Mouse (Mus musculus) MEL (cell line): ENCODE data around the gene Crk. TPM values are rescaled to one million over a fixed set of nuclear protein-coding genes. Genes with fewer than 3 reads are reported as not detected.

Source experiments
- DNase-seq: peaks from one replicate; pipeline ENCODE4 v3.0.0; 2011; ENCODE audit warnings: low read depth, low spot score
- H3K27ac ChIP-seq: 2 replicates; pipeline ENCODE4 v1.5.1; 2012; ENCODE audit warnings: low read depth, mild to moderate bottlenecking, control low read depth, low read length, moderate library complexity; ENCODE audit not compliant: control insufficient read depth
- H3K27me3 ChIP-seq, 2 experiments: fragments of 150-350 bp in 1 of 2; sonication (generic) in 1 of 2; 2 replicates each; pipeline ENCODE4 v1.6.1; 2012; ENCODE audit warnings: low read length in 2 of 2, mild to moderate bottlenecking in 2 of 2, improper control_type of control experiment in 1 of 2, moderate library complexity in 1 of 2; ENCODE audit not compliant: insufficient read depth in 2 of 2, control insufficient read depth in 1 of 2
- H3K36me3 ChIP-seq, 2 experiments: 2 replicates each; pipeline ENCODE4 v1.6.1; 2012 to 2014; ENCODE audit warnings: low read length in 2 of 2, improper control_type of control experiment in 1 of 2, inconsistent platforms in 1 of 2, mild to moderate bottlenecking in 1 of 2; ENCODE audit not compliant: insufficient read depth in 2 of 2, control insufficient read depth in 1 of 2
- H3K4me1 ChIP-seq, 2 experiments: fragments of 150-350 bp in 1 of 2; sonication (generic) in 1 of 2; 2 replicates each; pipeline ENCODE4 v1.6.1; 2012; ENCODE audit warnings: low read length in 2 of 2, improper control_type of control experiment in 1 of 2, mild to moderate bottlenecking in 1 of 2; ENCODE audit not compliant: insufficient read depth in 2 of 2, control insufficient read depth in 1 of 2
- H3K4me3 ChIP-seq, 2 experiments: fragments of 150-350 bp in 1 of 2; sonication (generic) in 1 of 2; 2 replicates each; pipeline ENCODE4 v1.5.1; 2012; ENCODE audit warnings: low read depth in 2 of 2, low read length in 2 of 2, mild to moderate bottlenecking in 2 of 2, moderate library complexity in 2 of 2, control low read depth in 1 of 2, improper control_type of control experiment in 1 of 2; ENCODE audit not compliant: control insufficient read depth in 1 of 2, insufficient read depth in 1 of 2
- H3K79me2 ChIP-seq: 2 replicates; pipeline ENCODE4 v1.6.1; 2012; ENCODE audit warnings: mild to moderate bottlenecking, low read length, moderate library complexity; ENCODE audit not compliant: control insufficient read depth, poor library complexity, insufficient read depth
- H3K9ac ChIP-seq: 2 replicates; pipeline ENCODE4 v1.6.1; 2012; ENCODE audit warnings: low read depth, mild to moderate bottlenecking, control low read depth, low read length, moderate library complexity; ENCODE audit not compliant: control insufficient read depth, poor library complexity, severe bottlenecking
- H3K9me3 ChIP-seq: fragments of 150-350 bp; sonication (generic); replicated peaks from 2 replicates; pipeline ENCODE4 v1.6.1; 2012; ENCODE audit warnings: mild to moderate bottlenecking, low read length, improper control_type of control experiment, moderate library complexity; ENCODE audit not compliant: insufficient read depth
- BHLHE40 ChIP-seq: IDR thresholded peaks from 2 replicates; pipeline ENCODE4 v1.6.1; 2012; ENCODE audit warnings: low read depth, mild to moderate bottlenecking, inconsistent platforms, low read length, improper control_type of control experiment, borderline replicate concordance
- CHD1 ChIP-seq: IDR thresholded peaks from 2 replicates; pipeline ENCODE4 v1.6.1; 2012; ENCODE audit warnings: low read depth, mild to moderate bottlenecking, inconsistent platforms, low read length, improper control_type of control experiment
- CHD2 ChIP-seq: IDR thresholded peaks from 2 replicates; pipeline ENCODE4 v1.6.1; 2011; ENCODE audit warnings: low read length, improper control_type of control experiment
- CTCF ChIP-seq, 3 experiments: IDR thresholded peaks in 2 of 3; conservative IDR thresholded peaks in 1 of 3; 2 replicates each; pipeline ENCODE4 v1.5.1; 2011 to 2012; ENCODE audit warnings: low read length in 3 of 3, low read depth in 2 of 3, mild to moderate bottlenecking in 2 of 3, improper control_type of control experiment in 1 of 3, inconsistent platforms in 1 of 3, mixed read lengths in 1 of 3, moderate library complexity in 1 of 3; ENCODE audit not compliant: control insufficient read depth in 1 of 3, insufficient read depth in 1 of 3, poor library complexity in 1 of 3, severe bottlenecking in 1 of 3
- ELF1 ChIP-seq: IDR thresholded peaks from 2 replicates; pipeline ENCODE4 v1.6.1; 2014; ENCODE audit warnings: low read depth, mild to moderate bottlenecking, inconsistent platforms, low read length, improper control_type of control experiment, moderate library complexity
- EP300 ChIP-seq, 2 experiments: IDR thresholded peaks; 2 replicates each; pipeline ENCODE4 v1.6.1; 2011; ENCODE audit warnings: improper control_type of control experiment in 2 of 2, low read length in 2 of 2, low read depth in 1 of 2, mild to moderate bottlenecking in 1 of 2
- ETS1 ChIP-seq: IDR thresholded peaks from 2 replicates; pipeline ENCODE4 v1.6.1; 2012; ENCODE audit warnings: low read depth, mild to moderate bottlenecking, inconsistent platforms, low read length, improper control_type of control experiment, moderate library complexity
- MAFK ChIP-seq: IDR thresholded peaks from 2 replicates; pipeline ENCODE4 v1.6.1; 2011; ENCODE audit warnings: low read depth, mild to moderate bottlenecking, low read length, improper control_type of control experiment, borderline replicate concordance
- MAZ ChIP-seq: IDR thresholded peaks from 2 replicates; pipeline ENCODE4 v1.6.1; 2012; ENCODE audit warnings: low read depth, mild to moderate bottlenecking, inconsistent platforms, low read length, improper control_type of control experiment
- MEF2A ChIP-seq: IDR thresholded peaks from 2 replicates; pipeline ENCODE4 v1.6.1; 2014; ENCODE audit warnings: low read depth, mild to moderate bottlenecking, inconsistent platforms, low read length, improper control_type of control experiment; ENCODE audit not compliant: poor library complexity, insufficient replicate concordance, severe bottlenecking; ENCODE audit errors: extremely low read depth
- MXI1 ChIP-seq: IDR thresholded peaks from 2 replicates; pipeline ENCODE4 v1.6.1; 2011; ENCODE audit warnings: mild to moderate bottlenecking, low read depth, low read length, improper control_type of control experiment
- MYB ChIP-seq: IDR thresholded peaks from 2 replicates; pipeline ENCODE4 v1.6.1; 2011; ENCODE audit warnings: mild to moderate bottlenecking, low read depth, low read length, improper control_type of control experiment
- MYC ChIP-seq: IDR thresholded peaks from 2 replicates; pipeline ENCODE4 v1.6.1; 2011; ENCODE audit warnings: low read depth, mild to moderate bottlenecking, low read length, improper control_type of control experiment, moderate library complexity
- NRF1 ChIP-seq: IDR thresholded peaks from 2 replicates; pipeline ENCODE4 v1.6.1; 2014; ENCODE audit warnings: low read depth, mild to moderate bottlenecking, inconsistent platforms, low read length, improper control_type of control experiment, moderate library complexity; ENCODE audit not compliant: poor library complexity, insufficient read depth, severe bottlenecking
- POLR2A ChIP-seq, 2 experiments: IDR thresholded peaks; 2 replicates each; pipeline ENCODE4 v1.6.1; 2011 to 2012; ENCODE audit warnings: low read length in 2 of 2, mild to moderate bottlenecking in 2 of 2, control low read depth in 1 of 2, improper control_type of control experiment in 1 of 2, low read depth in 1 of 2, moderate library complexity in 1 of 2; ENCODE audit not compliant: control insufficient read depth in 1 of 2, insufficient read depth in 1 of 2, poor library complexity in 1 of 2
- RAD21 ChIP-seq: IDR thresholded peaks from 2 replicates; pipeline ENCODE4 v1.6.1; 2011; ENCODE audit warnings: mild to moderate bottlenecking, low read depth, low read length, improper control_type of control experiment
- SMC3 ChIP-seq: IDR thresholded peaks from 2 replicates; pipeline ENCODE4 v1.6.1; 2011; ENCODE audit warnings: low read depth, low read length, improper control_type of control experiment
- TAL1 ChIP-seq: IDR thresholded peaks from 2 replicates; pipeline ENCODE4 v1.6.1; 2012; ENCODE audit warnings: mild to moderate bottlenecking, inconsistent platforms, low read length, moderate library complexity, mixed read lengths
- TCF12 ChIP-seq: IDR thresholded peaks from 2 replicates; pipeline ENCODE4 v1.6.1; 2014; ENCODE audit warnings: low read depth, mild to moderate bottlenecking, inconsistent platforms, low read length, improper control_type of control experiment, moderate library complexity
- UBTF ChIP-seq: IDR thresholded peaks from 2 replicates; pipeline ENCODE4 v1.6.1; 2012; ENCODE audit warnings: low read depth, mild to moderate bottlenecking, inconsistent platforms, low read length, improper control_type of control experiment, moderate library complexity, borderline replicate concordance; ENCODE audit not compliant: insufficient read depth
- USF2 ChIP-seq, 2 experiments: IDR thresholded peaks; 2 replicates each; pipeline ENCODE4 v1.6.1; 2011 to 2012; ENCODE audit warnings: improper control_type of control experiment in 2 of 2, low read length in 2 of 2, borderline replicate concordance in 1 of 2, inconsistent platforms in 1 of 2, low read depth in 1 of 2, mild to moderate bottlenecking in 1 of 2; ENCODE audit not compliant: insufficient read depth in 1 of 2
- ZC3H11A ChIP-seq: IDR thresholded peaks from 2 replicates; pipeline ENCODE4 v1.6.1; 2012; ENCODE audit warnings: low read depth, mild to moderate bottlenecking, inconsistent platforms, low read length, improper control_type of control experiment
- ZMIZ1 ChIP-seq: IDR thresholded peaks from 2 replicates; pipeline ENCODE4 v1.6.1; 2012; ENCODE audit warnings: low read depth, mild to moderate bottlenecking, inconsistent platforms, low read length, improper control_type of control experiment, moderate library complexity
- ZNF384 ChIP-seq: IDR thresholded peaks from 2 replicates; pipeline ENCODE4 v1.6.1; 2012; ENCODE audit warnings: low read depth, mild to moderate bottlenecking, inconsistent platforms, low read length, improper control_type of control experiment
- polyA plus RNA-seq, 2 experiments: library from polyadenylated mRNA; stranded (reverse) in 1 of 2; unstranded in 1 of 2; fragments of >175 nt in 1 of 2; fragments of >200 nt in 1 of 2; gene quantifications; 2 replicates each; pipeline versions ENCODE4 v1.2.1 to v1.2.4; 2012; ENCODE audit warnings: low replicate concordance in 2 of 2, low read depth in 1 of 2; ENCODE audit not compliant: insufficient read length in 2 of 2, insufficient read depth in 1 of 2, missing spikeins in 1 of 2
- total RNA-seq: library from RNA; depleted of rRNA; stranded (reverse); fragments of 300-350 nt; gene quantifications from 2 replicates; pipeline ENCODE4 v1.2.3, GENCODE M21; 2012

Gene Crk
- total and polyA plus RNA-seq, 3 experiments: 33.8 to 68.0 (median 66.2) TPM

- DNase-seq: no peak
- no peak for TF ChIP-seq ZMIZ1
- no peak for TF ChIP-seq BHLHE40
- no peak for TF ChIP-seq MYC
- no peak for TF ChIP-seq CHD2
- no peak for TF ChIP-seq CTCF (IDR thresholded peaks at IDR 0.05 in 2 of 3, conservative IDR thresholded peaks at IDR 0.05 in 1 of 3; ENCODE audit: control insufficient read depth in 1 of 3, insufficient read depth in 1 of 3, low read depth in 2 of 3, low read length in 3 of 3, poor library complexity in 1 of 3, severe bottlenecking in 1 of 3)
- TF ChIP-seq SMC3: no peak
- TF ChIP-seq ZNF384: no peak
- TF ChIP-seq MAZ: no peak
- Histone ChIP-seq H3K9ac (no peak overlapping the region), H3K4me3 (no peak overlapping the region), H3K27ac (no peak overlapping the region), H3K27me3 (no peaks in the 10 kb centered on the region), H3K9me3 (no peaks in the 10 kb centered on the region), H3K4me1 (peaks cover 2 to 7% of the 10 kb centered on the region in 2 experiments; a peak in 3 of 4 replicates), H3K36me3 (peaks cover 0 to 5% of the 10 kb centered on the region in 2 experiments), H3K79me2 (peaks cover 7% of the 10 kb centered on the region)
These were observed 20.7 kb upstream of the Crk start for GRCm38 (mm10) chr11:75658311-75658710.

DNA sequence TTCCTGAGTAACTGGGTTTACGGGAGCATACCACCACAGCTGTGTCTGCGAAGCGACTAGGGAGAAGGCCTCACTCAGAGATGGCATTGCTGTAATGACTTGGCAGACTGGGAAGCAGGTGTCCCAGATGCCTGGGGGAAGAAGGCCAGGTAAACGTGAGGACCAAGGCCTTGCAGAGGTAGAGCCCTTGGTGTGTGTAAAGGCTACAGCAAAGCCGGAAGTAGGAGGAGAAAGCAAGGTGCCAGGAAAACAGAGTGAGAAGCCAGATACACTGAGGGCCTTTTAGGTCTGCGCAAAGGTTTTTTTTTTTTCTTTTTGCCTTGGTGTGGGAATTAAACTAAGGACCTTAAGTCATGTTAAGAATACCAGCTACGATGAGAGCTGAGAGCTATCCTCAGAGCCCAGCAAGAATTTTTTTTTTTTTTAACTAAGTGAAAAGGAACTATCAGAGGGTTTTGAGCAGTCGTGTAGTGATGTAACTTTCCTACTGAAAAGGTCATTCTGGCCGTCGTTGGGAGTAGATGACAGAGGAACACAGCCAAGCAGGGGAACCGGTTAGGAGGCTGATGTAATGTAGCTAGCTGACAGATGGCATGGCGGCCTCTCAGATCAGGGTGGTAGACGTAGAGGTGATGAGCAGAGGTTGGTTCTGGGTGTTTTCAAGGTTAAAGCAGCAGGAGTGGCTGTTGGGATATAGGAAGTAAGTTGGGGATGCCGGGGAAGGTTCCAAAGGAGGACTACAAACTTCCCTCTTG, 19.9 kb upstream of the Crk start:
- H3K4me1 ChIP-seq: peaks cover 2 to 5% of the 10 kb centered on the region in 2 experiments; a peak in 3 of 4 replicates

More for the DNA sequence above, 19.9 kb upstream of the Crk start:
- H3K27me3 ChIP-seq: no peaks in the 10 kb centered on the region
- peaks cover 7% of the 10 kb centered on the region for H3K79me2 ChIP-seq
- H3K36me3 ChIP-seq: peaks cover 0 to 5% of the 10 kb centered on the region in 2 experiments; a peak in 3 of 4 replicates
- TF ChIP-seq MYB: no peak
- TF ChIP-seq MEF2A: no peak
- TF ChIP-seq RAD21: no peak
- TF ChIP-seq UBTF: no peak
- TF ChIP-seq NRF1: no peak
- TF ChIP-seq ELF1: no peak
- no peak for TF ChIP-seq ETS1
- TF ChIP-seq MXI1: no peak
- no peak for TF ChIP-seq CHD1
- TF ChIP-seq ZC3H11A: no peak
- TF ChIP-seq POLR2A (IDR thresholded peaks at IDR 0.05; ENCODE audit: control insufficient read depth in 1 of 2, insufficient read depth in 1 of 2, low read depth in 1 of 2, low read length in 2 of 2, poor library complexity in 1 of 2): no peak
- no peak for TF ChIP-seq TCF12
- TF ChIP-seq USF2 (IDR thresholded peaks at IDR 0.05; ENCODE audit: borderline replicate concordance in 1 of 2, insufficient read depth in 1 of 2, low read depth in 1 of 2, low read length in 2 of 2): no peak
- TF ChIP-seq MYC: no peak
- no peak for TF ChIP-seq TAL1
- TF ChIP-seq MAFK: no peak
- TF ChIP-seq ZMIZ1: no peak
- TF ChIP-seq EP300 (IDR thresholded peaks at IDR 0.05; ENCODE audit: low read depth in 1 of 2, low read length in 2 of 2): no peak
- TF ChIP-seq, all 39 proteins: peak for 0
- Histone ChIP-seq H3K9me3 (no peaks in the 10 kb centered on the region), H3K27ac (no peak overlapping the region), H3K4me3 (no peak overlapping the region), H3K9ac (no peak overlapping the region)
- DNase-seq: no peak
